Mouse (Mus musculus) CD4-positive, CD25-positive, alpha-beta regulatory T cell (primary cell): ENCODE measurements around the gene Olfr1030. TPM values are rescaled to one million over a fixed set of nuclear protein-coding genes. Genes with fewer than 3 reads are reported as not detected.

Experiments used
- polyA plus RNA-seq: library from polyadenylated mRNA; unstranded; fragments of 100-300 nt; shearing (Covaris generic); gene quantifications from one replicate; pipeline ENCODE4 v1.2.1, GENCODE M21; 2017

The Olfr1030 gene
- 0.04 TPM for polyA plus RNA-seq

DNA sequence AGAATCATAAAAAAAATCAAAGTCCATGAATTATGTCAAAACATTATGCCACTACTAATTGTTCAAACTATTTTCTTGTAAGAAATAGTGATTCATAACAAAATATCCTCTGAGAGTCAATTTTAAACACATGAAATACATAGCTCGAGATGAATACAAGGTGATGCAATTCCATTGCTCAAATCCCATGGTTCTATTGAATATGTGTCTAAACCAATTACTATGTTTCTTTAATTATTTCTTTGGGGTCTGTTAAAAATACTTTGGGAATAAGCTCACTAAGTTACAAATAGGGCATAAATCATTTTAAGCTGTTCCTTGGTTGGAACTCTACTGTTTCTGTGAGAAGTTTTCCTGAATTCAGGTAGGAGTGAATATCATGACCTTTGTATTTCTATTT, at the start of gene Olfr1030:
Olfr1030 (plus strand) TSS at position 301 of the 400 bp plus-strand sequence.

GRCm38 (mm10) chr2:85950137-85950536, 28.9 kb upstream of the Olfr1030 start, which contains the start of gene Olfr1028:
TSS of gene Olfr1028 (plus strand) at chr2:85950437.

DNA sequence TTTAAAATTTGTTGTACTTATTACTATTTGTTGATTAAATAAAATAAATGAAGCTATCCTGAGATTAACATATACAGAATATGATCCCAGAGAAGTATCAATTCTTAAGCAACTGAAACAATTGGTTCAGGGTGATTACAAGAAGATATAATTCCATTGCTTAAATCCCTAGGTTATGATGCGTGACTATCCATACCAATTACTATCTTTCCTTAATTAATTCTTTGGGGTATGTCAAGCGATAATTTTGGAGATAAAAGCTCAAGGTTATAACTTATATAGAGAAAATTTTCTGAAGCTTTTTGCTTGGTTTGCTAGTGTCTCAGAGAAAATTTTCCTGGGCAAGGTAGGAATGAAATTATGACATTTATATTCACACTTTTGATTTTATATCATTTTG, 5.5 kb upstream of the Olfr1030 start, which contains the start of gene Olfr1029:
Olfr1029 (plus strand) TSS at position 301 of the 400 bp plus-strand sequence.

DNA sequence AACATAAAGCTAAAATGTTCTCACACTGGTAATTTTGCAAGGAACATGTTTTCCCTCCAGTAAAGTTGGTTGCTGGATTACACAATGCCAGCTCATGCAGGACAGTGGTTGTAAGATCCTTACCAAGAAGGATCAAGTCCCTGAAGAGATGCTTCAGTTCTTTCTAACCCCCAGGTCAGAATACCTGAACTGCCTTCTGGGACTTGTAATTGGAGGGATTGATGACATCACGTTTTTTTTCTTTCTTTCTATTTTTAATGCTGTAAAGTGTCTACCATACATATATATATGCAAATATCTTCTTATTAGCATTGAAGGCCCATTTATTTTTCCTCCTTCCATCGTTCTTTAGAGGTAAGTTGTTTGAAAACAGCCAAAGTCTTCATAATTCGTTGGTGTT, 10.9 kb downstream of the Olfr1030 start, which contains the start of gene Olfr1031:
Olfr1031 (plus strand) TSS at position 301 of the 400 bp plus-strand sequence.

DNA sequence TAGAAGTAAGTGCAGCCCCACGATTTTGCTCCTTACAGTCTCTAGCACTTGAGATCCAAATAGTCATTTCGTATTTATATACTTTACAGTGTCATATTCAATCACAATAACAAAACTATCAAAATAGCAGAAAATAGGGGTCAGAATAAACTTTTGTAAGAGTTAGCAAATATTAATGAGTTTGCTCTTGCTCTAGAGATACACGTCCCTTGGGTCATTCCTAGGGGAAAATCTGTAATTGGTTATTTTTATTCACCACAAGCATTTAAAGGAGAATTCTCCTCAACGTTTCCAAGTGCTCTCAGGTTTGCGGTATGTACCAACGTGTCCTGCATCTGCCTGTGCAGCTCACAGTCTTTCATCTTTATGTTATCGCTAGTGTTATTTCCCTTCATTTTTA, 26.2 kb downstream of the Olfr1030 start, which contains the start of gene Olfr1032:
Olfr1032 (plus strand) TSS at position 301 of the 400 bp plus-strand sequence.

GRCm38 (mm10) chr2:86020406-86020805, 41.3 kb downstream of the Olfr1030 start, which contains the start of gene Olfr1033:
TSS of gene Olfr1033 (plus strand) at chr2:86020633.

Other genes with a start within 250 kb of the Olfr1030 start
- gene Olfr1012, start 216.5 kb upstream of the Olfr1030 start, polyA plus RNA-seq, result not detected
- not detected for gene Olfr1013, start 212.2 kb upstream of the Olfr1030 start, polyA plus RNA-seq
- 0.07 TPM for gene Olfr1014, start 206.6 kb upstream of the Olfr1030 start, polyA plus RNA-seq
- gene Olfr1015, start 197.3 kb upstream of the Olfr1030 start, polyA plus RNA-seq, result not detected
- gene Olfr1016, start 176.7 kb upstream of the Olfr1030 start, polyA plus RNA-seq, result 0.32 TPM
- not detected for gene Olfr1018, start 160.8 kb upstream of the Olfr1030 start, polyA plus RNA-seq
- gene Olfr1019, start 133.8 kb upstream of the Olfr1030 start, polyA plus RNA-seq, result not detected
- not detected for gene Olfr1020, start 132.2 kb upstream of the Olfr1030 start, polyA plus RNA-seq
- not detected for gene Olfr1022, start 110.7 kb upstream of the Olfr1030 start, polyA plus RNA-seq
- not detected for gene Olfr1023, start 93.6 kb upstream of the Olfr1030 start, polyA plus RNA-seq
- not detected for gene Olfr1024, start 74.2 kb upstream of the Olfr1030 start, polyA plus RNA-seq
- gene Olfr1025-ps1, start 64.1 kb upstream of the Olfr1030 start, polyA plus RNA-seq, result not detected
- gene Olfr1026, start 57.7 kb upstream of the Olfr1030 start, polyA plus RNA-seq, result not detected
- gene Olfr1028, start 28.8 kb upstream of the Olfr1030 start, polyA plus RNA-seq, result not detected
- gene Olfr1029, start 5.4 kb upstream of the Olfr1030 start, polyA plus RNA-seq, result 0.10 TPM
- not detected for gene Olfr1031, start 11.0 kb downstream of the Olfr1030 start, polyA plus RNA-seq
- not detected for gene Olfr1032, start 26.3 kb downstream of the Olfr1030 start, polyA plus RNA-seq
- 3.2 TPM for gene Olfr1033, start 41.4 kb downstream of the Olfr1030 start, polyA plus RNA-seq
- gene Olfr1034, start 66.6 kb downstream of the Olfr1030 start, polyA plus RNA-seq, result not detected
- not detected for gene Olfr1036, start 94.7 kb downstream of the Olfr1030 start, polyA plus RNA-seq
- not detected for gene Olfr1037, start 108.1 kb downstream of the Olfr1030 start, polyA plus RNA-seq
- not detected for gene Olfr1039, start 156.7 kb downstream of the Olfr1030 start, polyA plus RNA-seq
- gene Olfr1040, start 167.5 kb downstream of the Olfr1030 start, polyA plus RNA-seq, result not detected
- gene Olfr1042, start 182.6 kb downstream of the Olfr1030 start, polyA plus RNA-seq, result 0.05 TPM
- 0.11 TPM for gene Olfr1043, start 188.2 kb downstream of the Olfr1030 start, polyA plus RNA-seq
- gene Olfr1044, start 198.5 kb downstream of the Olfr1030 start, polyA plus RNA-seq, result not detected
- not detected for gene Olfr52, start 206.4 kb downstream of the Olfr1030 start, polyA plus RNA-seq
- not detected for gene Olfr1045, start 223.7 kb downstream of the Olfr1030 start, polyA plus RNA-seq
- gene Olfr1046, start 240.0 kb downstream of the Olfr1030 start, polyA plus RNA-seq, result 0.06 TPM